Mouse (Mus musculus) heart, postnatal 0 days (tissue): Measurements from ENCODE around the gene Abtb1.

Experiments
- CTCF ChIP-seq: IDR thresholded peaks from 2 replicates; pipeline ENCODE4 v1.5.1; 2016; ENCODE audit warnings: antibody characterized with exemption, control low read depth, low read depth
- EP300 ChIP-seq: IDR thresholded peaks from 2 replicates; pipeline ENCODE4 v1.6.1; 2016; ENCODE audit warnings: antibody characterized with exemption, low read depth

DNA sequence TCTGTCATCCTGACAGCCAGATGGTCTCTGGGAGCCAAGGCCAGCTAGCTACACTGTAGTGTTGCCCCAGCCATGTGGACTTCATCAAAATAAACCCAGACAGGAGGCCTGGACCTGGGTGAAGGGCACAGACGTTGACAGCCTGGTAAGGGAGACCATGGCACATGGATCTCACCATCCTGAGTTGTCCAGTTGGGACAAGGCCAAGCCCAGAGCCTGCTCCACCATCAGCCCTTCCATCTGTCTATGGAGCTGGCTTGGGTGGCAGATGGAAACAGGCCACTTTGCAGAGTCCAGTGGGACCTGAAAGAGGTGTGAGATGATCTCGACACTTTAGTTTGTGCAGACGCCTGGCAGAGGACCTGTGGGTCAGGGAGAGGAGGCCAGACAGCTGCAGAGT is 41.0 kb downstream of the Abtb1 start:
- TF ChIP-seq CTCF (no peak), EP300 (no peak)
